Mouse (Mus musculus) kidney, adult 2 months (tissue): ENCODE data around the gene Slc35e3.

ENCODE experiments used
- CTCF ChIP-seq: fragments of 200-500 bp; conservative IDR thresholded peaks from 2 replicates; pipeline ENCODE4 v1.5.1; 2011; ENCODE audit warnings: low read depth, mild to moderate bottlenecking, control low read depth, low read length, moderate library complexity, mixed read lengths; ENCODE audit not compliant: insufficient read depth, insufficient read length
- POLR2A ChIP-seq: fragments of 200-500 bp; IDR thresholded peaks from one replicate; pipeline ENCODE4 v1.6.1; 2011; ENCODE audit warnings: low read depth, low read length, control low read depth

- TF ChIP-seq POLR2A: no peak
- no peak for TF ChIP-seq CTCF
Measured at GRCm38 (mm10) chr10:117695027-117695426, 51.1 kb downstream of the Slc35e3 start.
